Mouse (Mus musculus) lung, embryonic 14.5 days (tissue): ENCODE measurements at regions not wholly inside any gene's neighbourhood (a gene's known extent, or its start where the extent isn't known, plus 50 kb on each side); places are given as distances from the start of the nearest gene placed in this dataset.

Experiments
- ATAC-seq: fragments of 200-750 bp; cut with Nextera tagmentation; 2 replicates; pipeline ENCODE4 v1.8.0; 2017; ENCODE audit warnings: mild to moderate bottlenecking, moderate TSS enrichment, moderate library complexity; ENCODE audit not compliant: insufficient read depth
- DNase-seq: peaks from one replicate; pipeline ENCODE4 v3.0.0-alpha.2; 2015
- H3K27ac ChIP-seq: fragments of 300-500 bp; sonication (generic); 2 replicates; pipeline ENCODE4 v1.5.1; 2014; ENCODE audit warnings: low read depth, mild to moderate bottlenecking, moderate library complexity
- H3K27me3 ChIP-seq: fragments of 300-500 bp; sonication (generic); 2 replicates; pipeline ENCODE4 v1.6.1; 2014; ENCODE audit warnings: low read length, control low read depth; ENCODE audit not compliant: insufficient read depth
- H3K36me3 ChIP-seq: fragments of 300-500 bp; sonication (generic); 2 replicates; pipeline ENCODE4 v1.6.1; 2014; ENCODE audit warnings: control low read depth; ENCODE audit not compliant: insufficient read depth
- H3K4me1 ChIP-seq: fragments of 300-500 bp; sonication (generic); 2 replicates; pipeline ENCODE4 v1.6.1; 2014; ENCODE audit warnings: antibody characterized with exemption, control low read depth; ENCODE audit not compliant: insufficient read depth
- H3K4me2 ChIP-seq: fragments of 300-500 bp; sonication (generic); 2 replicates; pipeline ENCODE4 v1.6.1; 2014; ENCODE audit warnings: mild to moderate bottlenecking
- H3K4me3 ChIP-seq: fragments of 300-500 bp; sonication (generic); 2 replicates; pipeline ENCODE4 v1.5.1; 2014; ENCODE audit warnings: low read depth, low read length
- H3K9ac ChIP-seq: fragments of 300-500 bp; sonication (generic); 2 replicates; pipeline ENCODE4 v1.6.1; 2014
- H3K9me3 ChIP-seq: fragments of 300-500 bp; sonication (generic); 2 replicates; pipeline ENCODE4 v1.6.1; 2016; ENCODE audit warnings: low read depth, low read length, control low read depth
- CTCF ChIP-seq: IDR thresholded peaks from 2 replicates; pipeline ENCODE4 v1.5.1; 2016; ENCODE audit warnings: antibody characterized with exemption, low read depth
- WGBS: fragments of 180-500 bp; shearing (Covaris S2); extraction: QIAGEN DNeasy Blood & Tissue Kit; methylation state at CpG from one replicate; pipeline ENCODE4 v1.1.7; 2014; 5-methylcytosine and 5-hydroxymethylcytosine counted together

- ATAC-seq (no peak), DNase-seq (peak; percentile 11)
- Histone ChIP-seq H3K27ac (no peak overlapping the region), H3K9me3 (no peaks in the 10 kb centered on the region), H3K36me3 (no peaks in the 10 kb centered on the region), H3K27me3 (no peaks in the 10 kb centered on the region), H3K9ac (no peak overlapping the region), H3K4me3 (no peak overlapping the region), H3K4me1 (no peaks in the 10 kb centered on the region), H3K4me2 (no peak overlapping the region)
- TF ChIP-seq CTCF, result no peak
These were observed 790.2 kb downstream of the Slitrk5 start for GRCm38 (mm10) chr14:112465096-112465495.

GRCm38 (mm10) chr14:112466305-112466864, 791.5 kb downstream of the Slitrk5 start:
- DNase-seq (no peak), ATAC-seq (no peak)
- Histone ChIP-seq H3K9ac (no peak overlapping the region), H3K27me3 (no peaks in the 10 kb centered on the region), H3K4me1 (no peaks in the 10 kb centered on the region), H3K27ac (no peak overlapping the region), H3K9me3 (no peaks in the 10 kb centered on the region), H3K36me3 (no peaks in the 10 kb centered on the region), H3K4me3 (no peak overlapping the region), H3K4me2 (no peak overlapping the region)
- TF ChIP-seq CTCF, result no peak

GRCm38 (mm10) chr14:112475541-112475940, 800.6 kb downstream of the Slitrk5 start:
- ATAC-seq (no peak), DNase-seq (no peak)
- Histone ChIP-seq H3K4me3 (no peak overlapping the region), H3K9me3 (no peaks in the 10 kb centered on the region), H3K27me3 (no peaks in the 10 kb centered on the region), H3K4me1 (no peaks in the 10 kb centered on the region), H3K36me3 (no peaks in the 10 kb centered on the region), H3K27ac (no peak overlapping the region), H3K4me2 (no peak overlapping the region), H3K9ac (no peak overlapping the region)
- 77% methylated on average over 1 of the region's 1 CpGs for WGBS
- TF ChIP-seq CTCF, result no peak
